Mouse (Mus musculus): ENCODE data around the gene St6galnac4. TPM values are rescaled to one million over a fixed set of nuclear protein-coding genes. Genes with fewer than 3 reads are reported as not detected.

The St6galnac4 gene
- polyA plus RNA-seq, 1 experiment = 34.4 TPM

GRCm38 (mm10) chr2:32625212-32625872 is 38.4 kb downstream of the St6galnac4 start:
- peak; percentile 87 to 94 for DNase-seq (ENCODE audit: extremely low spot score in 1 of 2, low spot score in 1 of 2)

GRCm38 (mm10) chr2:32625873-32626694 is 39.2 kb downstream of the St6galnac4 start:
- DNase-seq (ENCODE audit: extremely low spot score in 1 of 2, low spot score in 1 of 2) = peak in 1 of 2 experiments; percentile 70

GRCm38 (mm10) chr2:32627266-32628043 is 40.6 kb downstream of the St6galnac4 start:
- no peak for DNase-seq (ENCODE audit: extremely low spot score in 1 of 2, low spot score in 1 of 2)

- DNase-seq (ENCODE audit: extremely low spot score in 1 of 2, low spot score in 1 of 2) = no peak
Observed at GRCm38 (mm10) chr2:32628044-32628550, 41.2 kb downstream of the St6galnac4 start.

- DNase-seq (ENCODE audit: extremely low spot score in 1 of 2, low spot score in 1 of 2) = peak in 1 of 2 experiments; percentile 74
Observed at GRCm38 (mm10) chr2:32628729-32629128, 41.8 kb downstream of the St6galnac4 start.

GRCm38 (mm10) chr2:32629276-32629976 is 42.5 kb downstream of the St6galnac4 start:
- DNase-seq (ENCODE audit: extremely low spot score in 1 of 2, low spot score in 1 of 2) = peak in 1 of 2 experiments; percentile 57

- DNase-seq (ENCODE audit: extremely low spot score in 1 of 2, low spot score in 1 of 2) = no peak
Observed at GRCm38 (mm10) chr2:32630036-32630435, 43.1 kb downstream of the St6galnac4 start.

- DNase-seq (ENCODE audit: extremely low spot score in 1 of 2, low spot score in 1 of 2) = no peak
Observed at GRCm38 (mm10) chr2:32631046-32631445, 44.2 kb downstream of the St6galnac4 start.

GRCm38 (mm10) chr2:32631737-32632394 is 45.0 kb downstream of the St6galnac4 start:
- DNase-seq (ENCODE audit: extremely low spot score in 1 of 2, low spot score in 1 of 2) = peak; percentile 62 to 89

GRCm38 (mm10) chr2:32633660-32634059 is 46.8 kb downstream of the St6galnac4 start:
- DNase-seq (ENCODE audit: extremely low spot score in 1 of 2, low spot score in 1 of 2) = no peak

GRCm38 (mm10) chr2:32634277-32635105 is 47.6 kb downstream of the St6galnac4 start:
- no peak for DNase-seq (ENCODE audit: extremely low spot score in 1 of 2, low spot score in 1 of 2)

- no peak for DNase-seq (ENCODE audit: extremely low spot score in 1 of 2, low spot score in 1 of 2)
Observed at GRCm38 (mm10) chr2:32636617-32637016, 49.7 kb downstream of the St6galnac4 start.

- DNase-seq (ENCODE audit: extremely low spot score in 1 of 2, low spot score in 1 of 2) = no peak
Observed at GRCm38 (mm10) chr2:32637778-32638281, 50.9 kb downstream of the St6galnac4 start.

GRCm38 (mm10) chr2:32639632-32640031 is 52.7 kb downstream of the St6galnac4 start:
- DNase-seq (ENCODE audit: extremely low spot score in 1 of 2, low spot score in 1 of 2) = no peak

GRCm38 (mm10) chr2:32640550-32641051 is 53.7 kb downstream of the St6galnac4 start:
- no peak for DNase-seq (ENCODE audit: extremely low spot score in 1 of 2, low spot score in 1 of 2)

- no peak for DNase-seq (ENCODE audit: extremely low spot score in 1 of 2, low spot score in 1 of 2)
Observed at GRCm38 (mm10) chr2:32641810-32642209, 54.9 kb downstream of the St6galnac4 start.

- no peak for DNase-seq (ENCODE audit: extremely low spot score in 1 of 2, low spot score in 1 of 2)
Observed at GRCm38 (mm10) chr2:32642813-32643212, 55.9 kb downstream of the St6galnac4 start.

GRCm38 (mm10) chr2:32644083-32644482 is 57.2 kb downstream of the St6galnac4 start:
- DNase-seq (ENCODE audit: extremely low spot score in 1 of 2, low spot score in 1 of 2) = no peak
